Comparison of ENCODE assay signal across 9 mouse cellular contexts in the genomic region with DNA sequence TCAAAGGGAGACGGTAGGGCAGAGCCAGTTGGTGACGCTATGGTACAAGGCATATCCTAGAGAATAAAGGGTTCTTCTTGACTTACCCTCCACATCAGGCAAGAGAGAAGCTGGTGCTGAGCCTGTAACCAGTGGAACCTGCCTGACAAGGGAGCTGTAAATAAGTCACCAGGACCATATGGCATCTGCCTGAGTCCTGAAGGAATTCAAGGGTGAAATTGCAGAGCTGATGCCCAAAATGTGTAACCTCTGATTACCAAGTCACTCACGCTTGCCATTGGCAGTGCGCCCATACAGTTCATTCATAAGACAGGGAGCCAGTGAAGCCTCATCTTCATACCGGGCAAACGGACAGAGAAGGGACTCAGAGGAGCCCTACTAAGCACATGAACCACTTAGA. TPM values are rescaled to one million over a fixed set of nuclear protein-coding genes. Genes with fewer than 3 reads are reported as not detected.
DNase-seq lines count a peak whose midpoint lies in the region; ATAC-seq and TF ChIP-seq lines count a peak whose summit lies in the region.
"Had no signal": no experiment of that assay in that cellular context is flagged by ENCODE, and none has a peak within 500 bp of the region (broad histone marks: within the 10 kb centered on the region; RNA-seq: fewer than 3 reads in every experiment).

No protein-coding gene starts in this region.

- peak; percentile 64 for ATAC-seq in hindbrain, postnatal 0 days
- no peak for ATAC-seq in hindbrain, embryonic 12.5 days (ENCODE audit: low FRiP score)
- ATAC-seq in midbrain, embryonic 15.5 days (replicated peaks), result no peak

- DNase-seq in hindbrain, postnatal 0 days (ENCODE audit: low spot score), result peak; percentile 91
- peak; percentile 64 for DNase-seq in cerebellum, adult 11 months
- DNase-seq in cerebellum, postnatal 25 days, result peak; percentile 76 to 86
- DNase-seq in kidney, postnatal 14 days, result peak; percentile 73
- DNase-seq in neural tube, embryonic 10.5 days (ENCODE audit: extremely low spot score, low spot score), result no peak
- DNase-seq in lung, adult 18-20 months, result no peak
- DNase-seq: gastrocnemius, postnatal 25 days had no signal

- no peaks in the 10 kb centered on the region for H3K27me3 ChIP-seq in hindbrain, postnatal 0 days (ENCODE audit: insufficient read depth, low read length)
- H3K27me3 ChIP-seq in hindbrain, embryonic 12.5 days, result no peaks in the 10 kb centered on the region
- H3K27me3 ChIP-seq in midbrain, embryonic 15.5 days (replicated peaks), result no peaks in the 10 kb centered on the region

- no peaks in the 10 kb centered on the region for H3K36me3 ChIP-seq in hindbrain, postnatal 0 days (ENCODE audit: insufficient read depth, low read length)
- no peaks in the 10 kb centered on the region for H3K36me3 ChIP-seq in hindbrain, embryonic 12.5 days
- no peaks in the 10 kb centered on the region for H3K36me3 ChIP-seq in midbrain, embryonic 15.5 days (replicated peaks)

- H3K27ac ChIP-seq in hindbrain, postnatal 0 days, result no peak overlapping the region
- no peak overlapping the region for H3K27ac ChIP-seq in hindbrain, embryonic 12.5 days
- no peak overlapping the region for H3K27ac ChIP-seq in midbrain, embryonic 15.5 days

- no peak overlapping the region for H3K4me2 ChIP-seq in hindbrain, postnatal 0 days (ENCODE audit: low read depth, low read length)
- H3K4me2 ChIP-seq in hindbrain, embryonic 12.5 days (replicated peaks), result no peak overlapping the region
- no peak overlapping the region for H3K4me2 ChIP-seq in midbrain, embryonic 15.5 days

- H3K4me1 ChIP-seq in hindbrain, postnatal 0 days (ENCODE audit: insufficient read depth, low read length), result no peaks in the 10 kb centered on the region
- peaks cover 36% of the 10 kb centered on the region for H3K4me1 ChIP-seq in hindbrain, embryonic 12.5 days
- H3K4me1 ChIP-seq in midbrain, embryonic 15.5 days, result peaks cover 23% of the 10 kb centered on the region

- no peak for TF ChIP-seq CTCF in hindbrain, postnatal 0 days (IDR thresholded peaks at IDR 0.05; ENCODE audit: low read depth)

- H3K4me3 ChIP-seq in hindbrain, postnatal 0 days (ENCODE audit: low read length), result no peak overlapping the region
- H3K4me3 ChIP-seq in hindbrain, embryonic 12.5 days, result no peak overlapping the region
- no peak overlapping the region for H3K4me3 ChIP-seq in midbrain, embryonic 15.5 days

- no peak overlapping the region for H3K9ac ChIP-seq in hindbrain, postnatal 0 days (replicated peaks; ENCODE audit: low read length)
- no peak overlapping the region for H3K9ac ChIP-seq in hindbrain, embryonic 12.5 days
- no peak overlapping the region for H3K9ac ChIP-seq in midbrain, embryonic 15.5 days

- 43% methylated on average over 6 of the region's 6 CpGs for WGBS in hindbrain, postnatal 0 days
- WGBS in hindbrain, embryonic 12.5 days, result 73% methylated on average over 6 of the region's 6 CpGs
- 70% methylated on average over 6 of the region's 6 CpGs for WGBS in midbrain, embryonic 15.5 days

- no peaks in the 10 kb centered on the region for H3K9me3 ChIP-seq in hindbrain, postnatal 0 days (ENCODE audit: low read length)
- no peaks in the 10 kb centered on the region for H3K9me3 ChIP-seq in hindbrain, embryonic 12.5 days (replicated peaks)
- H3K9me3 ChIP-seq in midbrain, embryonic 15.5 days, result no peaks in the 10 kb centered on the region

RNA-seq across cellular contexts. Expression of a gene that starts 37.0 kb away (rescaled TPM):
- total RNA-seq in hindbrain, postnatal 0 days (2014; rRNA removed), result 104 and 107 TPM in 2 replicates
- 17.0 and 17.7 TPM in 2 replicates for polyA plus RNA-seq in hindbrain, postnatal 0 days (2015; fragmentation: Nextera tagmentation; extraction: Ambion mirVana)
- polyA plus RNA-seq in hindbrain, embryonic 12.5 days (2016; fragmentation: Nextera tagmentation; extraction: Ambion mirVana), result 28.3 and 33.2 TPM in 2 replicates
- 34.5 and 39.2 TPM in 2 replicates for polyA plus RNA-seq in midbrain, embryonic 15.5 days (2015; fragmentation: Nextera tagmentation; extraction: Ambion mirVana)

Comparison
In these comparisons a context has a peak if more than half of its experiments do, and no peak if none do; other contexts are left out.
1. DNase-seq: peak in hindbrain, postnatal 0 days (single experiment), cerebellum, adult 11 months (single experiment), cerebellum, postnatal 25 days (2 of 2) and kidney, postnatal 14 days (single experiment); none in neural tube, embryonic 10.5 days (single experiment) and lung, adult 18-20 months (0 of 2).